Mouse (Mus musculus) right cerebral cortex, postnatal 10 days (tissue): ENCODE measurements at regions not wholly inside any gene's neighbourhood (a gene's known extent, or its start where the extent isn't known, plus 50 kb on each side); places are given as distances from the start of the nearest gene placed in this dataset.

Experiments
- DNase-seq, 2 experiments: peaks; one replicate each; pipeline ENCODE4 v3.0.0; 2021; ENCODE audit warnings: low spot score in 2 of 2

DNA sequence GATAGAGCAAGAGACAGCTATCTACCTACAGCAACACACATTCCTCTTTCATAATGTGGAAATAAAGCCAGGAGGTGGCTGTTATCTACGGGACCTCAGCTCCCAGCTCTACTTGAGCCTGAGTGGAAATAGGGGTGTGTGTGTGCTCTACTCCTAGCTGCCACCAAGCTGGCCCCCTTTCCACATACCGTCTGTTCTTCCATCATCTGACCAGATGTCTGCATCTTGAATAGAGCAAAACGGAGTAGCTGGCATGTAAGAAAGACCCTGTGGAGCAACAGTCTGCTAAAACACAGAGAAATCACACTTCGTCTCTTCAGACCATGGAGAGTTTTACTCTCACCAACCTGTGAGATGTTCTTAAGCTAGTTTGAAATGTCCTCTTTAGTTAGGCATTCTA, 454.9 kb downstream of the 1700129C05Rik start:
- DNase-seq = peak in 1 of 2 experiments; percentile 37

DNA sequence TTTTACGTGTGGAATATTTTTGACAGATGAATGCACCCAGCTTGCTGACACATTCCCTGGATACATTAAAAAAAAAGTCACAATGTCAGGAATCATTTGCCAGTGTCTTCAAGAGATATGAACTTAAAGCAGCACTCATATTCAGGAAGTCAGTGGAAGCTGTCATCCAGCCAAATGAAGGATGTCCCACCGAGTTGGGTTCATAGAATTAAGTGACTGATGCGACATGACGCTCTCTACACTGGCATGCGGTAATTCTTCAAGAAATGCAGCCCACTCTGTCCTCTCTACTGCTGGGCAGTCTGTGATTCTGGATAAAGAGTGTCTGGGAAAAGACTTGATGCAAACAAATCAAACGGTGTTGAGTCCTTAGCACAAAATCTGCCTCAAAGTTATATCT, 463.9 kb downstream of the 1700129C05Rik start:
- DNase-seq = no peak

DNA sequence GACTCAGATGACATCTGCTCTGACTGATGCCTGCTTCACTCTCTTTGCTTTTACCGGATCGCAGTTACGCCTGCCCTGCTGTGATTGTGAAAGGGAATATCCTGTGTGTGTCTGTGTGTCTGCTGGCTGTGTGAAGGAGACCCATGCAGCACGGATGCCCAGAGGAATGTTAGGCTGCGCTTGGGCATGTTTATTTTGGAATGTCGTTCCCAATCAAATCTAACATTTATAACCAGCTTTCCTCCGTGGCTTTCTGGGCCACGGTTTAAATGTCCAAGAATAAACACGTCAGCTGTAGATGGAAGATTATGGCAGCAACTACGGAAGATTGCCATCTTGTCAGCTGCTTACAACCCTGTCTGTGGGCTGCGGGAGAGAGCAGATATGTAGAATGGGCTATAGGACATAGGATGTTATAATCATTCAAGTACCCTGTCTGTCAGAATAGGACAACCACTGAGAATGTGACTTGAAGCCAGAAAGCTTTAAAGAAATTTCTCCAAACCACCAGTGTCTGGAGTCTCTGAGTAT, 464.5 kb downstream of the 1700129C05Rik start:
- no peak for DNase-seq

DNA sequence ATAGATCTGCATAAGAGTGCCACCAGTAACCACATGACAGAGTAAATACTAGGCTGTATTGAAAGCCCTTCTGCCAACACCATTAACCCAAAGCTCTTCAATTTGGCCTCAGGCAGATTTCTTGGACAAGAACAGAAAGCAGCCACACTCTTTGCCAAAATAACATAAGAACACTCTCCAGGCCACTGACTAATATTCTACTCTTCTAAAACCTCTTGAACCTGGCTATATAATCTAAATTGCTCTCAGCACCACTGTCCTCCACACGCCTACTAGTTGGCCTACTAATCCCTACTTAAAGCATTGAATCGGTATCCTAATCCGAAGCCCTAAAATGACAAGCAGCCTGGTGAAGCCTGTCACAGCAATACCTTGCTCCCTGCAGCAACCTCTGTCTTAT, 467.5 kb downstream of the 1700129C05Rik start:
- DNase-seq = no peak

DNA sequence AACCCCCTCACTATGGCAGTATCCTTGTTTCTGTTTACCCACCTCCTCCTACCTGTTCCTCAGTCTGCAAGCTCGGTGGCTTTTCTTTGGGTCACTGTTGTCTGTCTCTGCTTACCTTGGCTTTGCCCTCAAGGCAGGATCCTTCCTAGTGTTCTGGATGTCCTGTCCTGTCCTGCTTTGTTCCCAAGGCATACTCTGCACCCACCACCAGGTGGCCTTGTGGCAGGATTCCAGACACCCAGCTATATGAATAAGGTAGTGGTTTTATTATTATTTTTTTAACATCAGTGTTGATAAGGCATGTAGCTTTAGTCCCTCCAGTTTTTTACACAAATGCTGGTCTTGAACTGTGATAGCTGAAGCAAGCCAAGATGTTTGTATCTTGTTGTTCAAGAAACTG, 478.7 kb downstream of the 1700129C05Rik start:
- DNase-seq = no peak

DNA sequence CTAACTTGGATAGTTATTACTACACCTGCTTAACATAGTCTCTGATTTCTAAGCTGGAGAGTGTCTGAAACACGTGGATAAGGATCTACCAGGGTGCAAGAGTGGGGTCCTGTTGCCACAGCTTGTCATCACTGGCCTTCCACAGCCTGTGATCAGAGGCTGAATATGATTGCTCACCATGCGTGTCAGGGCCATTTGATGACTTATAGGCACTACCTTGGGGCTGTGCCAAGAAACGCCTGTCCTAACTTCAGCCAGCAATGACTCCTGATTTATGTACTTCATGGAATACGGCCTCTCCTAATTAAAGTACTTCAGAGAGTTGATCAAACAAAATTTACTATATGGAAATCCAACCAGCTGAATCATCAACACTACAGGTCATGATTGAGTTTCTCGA, 480.1 kb downstream of the 1700129C05Rik start:
- DNase-seq = no peak

DNA sequence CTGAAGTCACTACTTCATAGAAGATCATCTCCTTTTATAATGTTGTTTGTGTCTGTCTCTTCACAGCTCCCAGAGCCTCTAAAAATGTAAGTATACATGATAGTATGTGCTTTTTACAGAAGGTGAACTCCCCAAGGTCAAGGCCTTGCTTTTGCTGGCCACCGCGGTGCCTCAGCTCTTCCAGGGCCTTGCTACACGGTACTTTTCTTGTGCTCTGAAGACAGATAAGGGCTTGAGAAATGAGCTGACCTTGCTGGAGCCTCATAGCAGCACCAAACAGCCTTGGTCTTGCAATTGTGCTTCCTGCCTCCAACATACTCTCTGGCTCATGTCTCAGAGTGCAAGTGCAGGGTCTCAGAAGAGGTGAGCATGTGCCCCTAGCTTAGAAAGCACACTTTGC, 481.3 kb downstream of the 1700129C05Rik start:
- DNase-seq = no peak

DNA sequence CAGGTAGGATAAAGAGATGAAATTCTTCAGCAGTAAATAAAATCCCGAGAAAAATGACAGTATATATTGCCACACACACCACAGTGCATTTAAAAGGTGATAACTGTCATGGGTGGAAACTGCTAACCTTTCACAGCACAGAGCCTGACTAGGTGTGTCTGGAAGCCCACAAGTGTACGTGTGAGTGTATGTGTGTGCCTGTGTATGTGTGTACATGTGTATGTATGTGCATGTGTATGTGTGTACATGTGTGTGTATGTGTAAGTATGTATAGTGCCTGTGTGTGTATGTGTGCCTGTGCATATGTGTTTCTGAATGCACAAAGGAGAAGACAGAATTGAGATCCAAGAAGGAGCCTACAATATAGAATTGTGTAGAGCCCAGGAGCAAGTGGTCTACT, 485.4 kb downstream of the 1700129C05Rik start:
- DNase-seq = no peak

DNA sequence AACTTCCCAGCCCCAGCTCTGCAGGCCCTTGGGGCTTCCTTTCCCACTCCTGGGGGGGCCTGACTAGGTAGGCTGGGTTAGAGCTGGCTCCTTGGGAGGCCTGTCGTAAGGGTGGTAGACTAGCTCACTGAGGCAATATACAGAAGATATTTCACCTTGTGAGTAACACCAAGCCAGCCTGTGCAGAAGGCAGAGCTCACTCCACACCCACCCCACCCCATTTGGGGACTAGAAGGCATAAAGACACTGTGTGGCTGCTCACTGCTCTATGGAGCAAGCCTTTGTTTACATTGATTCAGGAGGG, 485.8 kb downstream of the 1700129C05Rik start:
- no peak for DNase-seq

DNA sequence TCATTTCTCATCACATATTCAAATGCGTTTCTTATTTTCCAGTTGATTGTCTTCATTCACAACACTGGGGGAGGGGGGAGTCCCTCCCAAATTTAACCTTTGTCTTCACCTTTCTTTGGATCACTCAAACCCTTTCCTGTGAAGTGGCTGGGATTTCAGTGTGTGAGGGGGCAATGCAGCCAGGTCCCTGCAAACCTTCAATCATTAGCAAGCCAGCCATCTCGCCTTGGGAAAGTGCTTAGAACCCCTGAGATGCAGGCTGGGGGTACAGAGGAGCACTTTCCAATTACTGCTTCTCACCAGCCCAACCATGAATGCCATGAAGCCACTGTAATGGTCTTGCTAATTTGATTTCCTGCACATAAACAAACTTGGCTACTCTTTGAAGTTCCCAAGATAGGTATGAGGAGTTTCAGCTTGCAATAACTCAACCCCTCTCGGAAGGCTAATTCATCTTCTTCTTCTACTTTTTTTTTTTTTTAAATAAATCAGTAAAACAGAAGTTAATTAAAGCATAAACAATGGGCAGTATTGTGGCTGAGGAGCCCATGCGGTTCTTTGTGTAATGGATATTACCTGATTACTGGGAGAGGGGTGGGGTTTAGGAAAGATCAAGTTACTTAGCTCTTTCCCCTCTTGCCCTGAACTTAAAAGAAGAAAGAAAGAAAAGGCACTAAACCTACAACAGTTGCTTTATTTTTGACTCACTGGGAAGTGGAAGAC, 486.3 kb downstream of the 1700129C05Rik start:
- DNase-seq = no peak

DNA sequence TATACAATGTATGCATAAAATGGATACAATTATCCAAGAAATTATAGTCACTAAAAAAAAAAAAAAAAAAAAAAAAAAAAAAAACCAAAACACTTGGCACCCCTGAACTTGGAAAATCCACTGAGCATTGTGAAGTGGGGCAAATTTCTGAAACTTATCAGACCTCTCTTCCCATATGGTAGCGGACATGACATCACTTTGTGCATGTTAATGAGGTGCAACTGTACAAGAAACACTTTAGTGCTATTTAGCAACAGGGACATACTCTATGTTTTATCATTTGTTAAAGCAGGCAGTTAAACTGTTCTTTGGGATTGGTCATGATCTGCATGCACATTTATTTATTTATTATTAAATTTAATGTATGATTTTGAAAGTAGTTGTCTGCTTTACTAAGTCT, 489.7 kb downstream of the 1700129C05Rik start:
- DNase-seq = no peak

DNA sequence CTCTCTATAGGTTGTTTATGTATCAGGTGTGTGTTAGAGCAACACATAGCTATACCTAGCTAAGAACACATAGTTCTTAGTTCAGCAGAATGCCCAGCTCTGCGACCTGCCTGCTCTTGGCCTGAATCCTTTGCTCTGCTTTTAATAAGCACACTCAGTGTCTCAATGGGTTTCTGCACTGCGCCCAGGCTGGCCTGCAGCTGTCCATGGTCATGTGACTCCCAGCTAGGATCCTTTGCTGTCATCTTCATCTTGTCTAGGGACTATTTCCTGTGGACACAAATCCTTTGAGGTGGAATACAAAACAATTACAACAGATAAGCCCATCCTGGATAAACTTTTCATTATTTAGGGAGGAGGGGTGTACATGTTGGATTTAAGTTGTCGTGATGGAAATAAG, 490.7 kb downstream of the 1700129C05Rik start:
- DNase-seq = no peak

DNA sequence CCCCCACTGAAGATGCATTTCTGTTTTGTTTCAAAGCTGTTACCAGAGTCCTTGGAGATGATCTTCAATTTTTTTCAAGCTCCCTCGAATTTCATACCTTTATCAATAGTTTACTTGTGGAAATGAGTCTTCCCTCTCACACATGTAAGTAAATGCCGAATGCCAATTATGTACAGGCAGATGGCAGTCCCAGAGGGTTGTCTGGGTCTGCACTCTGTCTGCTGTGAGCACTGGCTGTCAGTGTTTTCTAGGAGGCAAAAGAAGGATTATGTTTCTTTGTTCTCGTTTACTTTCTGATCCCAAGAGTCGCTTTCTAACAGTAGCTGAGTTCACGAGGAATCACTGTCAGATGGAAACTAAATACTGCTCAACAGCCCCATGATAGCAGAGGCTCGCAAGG, 491.5 kb downstream of the 1700129C05Rik start:
- DNase-seq = no peak

DNA sequence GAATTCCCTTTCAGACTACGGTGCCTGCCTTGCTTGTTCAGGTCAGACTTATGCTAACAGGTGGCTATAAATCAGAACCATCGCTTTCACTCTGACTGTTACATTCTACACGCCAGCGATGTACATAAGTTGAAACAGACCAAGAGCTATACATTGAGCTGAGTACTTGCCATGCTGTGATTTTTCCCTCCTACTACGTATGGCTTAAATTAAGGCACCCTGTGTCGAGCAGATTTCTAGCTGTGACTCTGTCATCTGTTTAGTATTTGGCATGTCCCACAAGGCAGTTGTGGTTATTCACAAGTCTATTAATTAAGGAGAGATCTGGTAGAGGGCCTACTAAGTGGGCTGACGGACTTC, 504.4 kb downstream of the 1700129C05Rik start:
- no peak for DNase-seq

DNA sequence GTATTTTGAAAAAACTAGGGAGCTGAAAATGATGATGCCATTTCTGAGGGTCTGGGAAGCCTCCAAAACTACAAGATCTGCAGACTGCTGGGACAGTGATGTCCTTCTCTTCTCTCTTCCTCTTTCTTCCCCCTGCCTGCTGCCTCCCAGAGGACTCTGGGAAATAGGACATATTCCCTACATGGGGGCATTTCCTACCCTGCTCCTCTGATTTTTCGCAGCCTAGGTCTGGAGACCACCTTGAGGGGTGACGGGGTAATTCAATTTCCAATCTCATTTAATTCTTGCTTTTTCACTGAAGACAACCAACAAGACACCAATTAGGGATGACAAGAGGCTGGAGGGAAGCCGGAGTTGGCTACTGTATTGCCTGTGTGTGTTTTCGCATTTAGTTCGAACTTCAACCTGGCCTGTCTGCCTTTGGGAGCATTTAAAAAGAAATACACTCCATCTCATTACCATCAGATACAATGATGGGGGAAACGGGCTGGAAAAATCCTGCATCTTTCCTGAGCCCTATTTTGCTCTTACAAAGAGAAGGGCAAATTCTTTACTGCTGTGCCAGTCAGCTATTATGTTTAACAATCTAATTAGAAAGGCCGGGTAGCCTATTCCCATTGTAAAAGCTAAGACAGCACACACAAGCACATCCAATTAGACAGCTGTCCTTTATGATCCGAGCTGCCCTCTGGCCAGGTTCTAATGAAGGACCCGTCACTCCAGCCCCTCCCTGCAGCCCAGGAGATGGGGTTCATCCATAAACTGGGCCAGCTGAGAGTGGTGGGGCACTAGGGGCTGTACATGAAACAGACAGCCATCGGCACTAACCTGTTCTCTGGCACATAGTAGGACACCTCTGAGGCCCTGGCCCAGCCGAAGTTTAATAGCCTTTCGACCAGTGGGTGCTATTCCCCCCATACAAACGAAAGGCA, 505.0 kb downstream of the 1700129C05Rik start:
- DNase-seq = no peak

DNA sequence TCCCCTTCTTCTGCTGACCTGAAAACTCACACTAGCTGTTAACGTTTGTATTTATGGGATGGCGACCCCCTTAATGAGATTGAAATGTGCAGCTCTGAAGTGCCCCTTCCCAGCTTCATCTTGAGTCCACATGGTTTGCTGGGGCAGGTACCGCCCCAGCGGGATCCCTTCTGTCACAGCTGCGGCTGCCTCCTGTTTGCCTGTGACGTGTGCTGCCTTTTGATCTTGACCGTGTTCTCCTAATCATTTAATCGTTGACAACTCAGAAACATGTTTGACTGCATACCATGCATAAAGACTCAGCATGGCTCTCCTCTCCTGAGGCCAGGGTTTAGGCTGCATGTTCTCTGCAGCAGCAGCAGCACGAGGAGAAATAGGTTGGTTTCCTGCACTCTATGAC, 511.5 kb downstream of the 1700129C05Rik start:
- no peak for DNase-seq

DNA sequence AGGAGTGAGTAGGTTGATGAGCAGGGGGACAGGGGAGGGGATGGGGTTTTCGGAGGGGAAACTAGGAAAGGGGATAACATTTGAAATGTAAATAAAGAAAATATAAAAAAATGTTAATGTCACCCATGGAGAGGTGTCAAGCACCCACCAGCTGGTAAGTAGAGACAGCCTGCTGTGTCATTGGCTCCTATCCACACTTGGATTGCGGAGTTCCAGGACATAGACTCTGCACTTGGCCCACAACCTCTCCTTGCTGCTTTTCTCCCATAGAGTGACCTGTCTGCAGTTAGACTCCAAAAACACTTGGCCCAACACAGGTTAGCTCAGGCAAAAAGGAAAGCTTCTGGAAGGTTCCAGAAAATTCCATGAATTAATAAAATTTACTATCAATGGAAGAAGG, 514.4 kb downstream of the 1700129C05Rik start:
- no peak for DNase-seq

DNA sequence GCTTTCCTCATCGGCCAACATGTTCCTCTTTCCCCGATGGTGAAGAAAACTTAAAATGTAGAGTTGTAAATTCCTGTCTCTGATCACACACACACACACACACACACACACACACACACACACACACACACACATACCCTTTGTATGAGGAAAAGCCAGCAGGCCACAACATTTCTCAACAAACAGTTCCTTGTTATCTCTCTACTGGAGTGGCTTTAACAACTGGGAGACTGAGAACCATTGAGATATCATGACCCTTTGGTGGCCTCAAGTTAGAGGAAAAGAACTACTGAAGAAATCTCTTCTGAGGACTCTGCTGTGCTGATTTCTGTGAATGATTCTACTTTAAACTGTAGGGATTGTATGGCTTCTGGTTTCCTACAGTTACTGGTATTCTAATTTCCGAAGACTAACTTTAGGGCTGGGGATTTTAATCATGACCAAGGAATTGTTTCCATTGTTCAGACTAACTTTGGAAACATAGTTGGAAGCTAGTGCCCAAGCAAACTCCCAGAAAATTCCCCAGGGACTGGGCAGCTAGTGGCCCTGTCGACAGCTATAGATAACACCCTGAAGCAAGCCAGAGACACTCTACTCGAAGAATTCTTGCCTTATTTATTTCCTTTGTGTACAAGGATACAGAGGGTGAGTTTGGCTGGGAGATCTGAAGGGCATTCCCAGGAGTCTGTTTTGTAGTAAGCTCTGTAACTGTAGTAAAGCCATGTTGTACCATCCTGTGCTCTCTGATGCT, 516.0 kb downstream of the 1700129C05Rik start:
- no peak for DNase-seq

DNA sequence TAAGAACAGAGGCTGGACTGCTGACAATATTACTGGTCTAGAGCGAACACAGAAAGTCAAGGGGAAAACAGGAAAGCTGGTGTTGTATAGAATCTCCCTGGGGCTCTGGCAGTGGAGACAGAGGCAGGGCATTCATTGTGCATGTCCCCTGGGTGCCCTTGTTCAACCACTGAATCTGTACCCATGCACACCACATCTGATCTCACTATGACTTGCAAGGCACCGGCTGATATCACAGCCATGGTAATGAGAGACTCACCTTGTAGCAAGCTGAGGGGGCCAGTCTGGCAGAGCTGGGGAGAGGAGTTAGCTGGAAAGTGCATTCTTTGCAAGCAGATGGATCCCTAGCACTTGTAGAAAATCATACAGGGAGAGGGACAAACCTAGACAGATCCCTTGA, 522.5 kb downstream of the 1700129C05Rik start:
- DNase-seq = no peak

DNA sequence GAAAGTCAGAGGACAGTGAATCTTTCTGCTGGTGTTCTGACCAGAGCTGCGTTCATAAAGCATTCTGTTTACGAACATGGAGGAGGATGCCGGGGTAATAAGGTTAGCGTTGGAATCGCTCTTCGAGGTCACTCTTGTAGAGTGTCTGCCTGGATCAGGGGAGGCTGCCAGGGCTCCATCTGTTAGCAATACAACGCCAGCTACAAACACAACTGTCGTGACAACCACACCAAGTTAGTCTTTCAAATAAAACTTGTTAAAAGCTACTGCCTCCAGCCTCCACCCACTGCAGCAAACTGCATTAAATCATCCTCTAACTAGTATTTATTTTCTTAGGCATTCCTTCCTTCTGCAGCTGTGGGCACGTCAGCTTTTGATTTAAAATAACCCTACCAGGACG, 525.0 kb downstream of the 1700129C05Rik start:
- DNase-seq = peak in 1 of 2 experiments; percentile 27

DNA sequence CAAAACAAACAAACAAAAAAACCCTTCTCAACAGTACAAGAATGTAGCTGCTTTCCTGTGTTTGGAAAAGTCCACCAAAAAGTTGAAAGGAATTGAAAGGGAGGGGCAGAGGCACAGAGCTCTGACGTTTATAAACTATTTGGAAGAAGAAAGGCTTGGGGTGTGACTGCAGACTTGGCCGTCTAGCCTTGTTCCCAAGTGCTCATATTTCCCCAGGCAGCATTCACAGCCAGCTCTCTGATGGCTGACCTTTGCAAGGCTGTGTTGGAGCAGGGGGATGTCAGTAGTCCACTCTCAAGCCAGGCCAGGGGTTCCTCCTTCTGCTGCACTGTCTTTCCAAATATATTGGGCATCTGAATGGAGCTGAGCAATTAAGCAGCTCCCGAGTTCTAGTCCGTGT, 534.5 kb downstream of the 1700129C05Rik start:
- no peak for DNase-seq

DNA sequence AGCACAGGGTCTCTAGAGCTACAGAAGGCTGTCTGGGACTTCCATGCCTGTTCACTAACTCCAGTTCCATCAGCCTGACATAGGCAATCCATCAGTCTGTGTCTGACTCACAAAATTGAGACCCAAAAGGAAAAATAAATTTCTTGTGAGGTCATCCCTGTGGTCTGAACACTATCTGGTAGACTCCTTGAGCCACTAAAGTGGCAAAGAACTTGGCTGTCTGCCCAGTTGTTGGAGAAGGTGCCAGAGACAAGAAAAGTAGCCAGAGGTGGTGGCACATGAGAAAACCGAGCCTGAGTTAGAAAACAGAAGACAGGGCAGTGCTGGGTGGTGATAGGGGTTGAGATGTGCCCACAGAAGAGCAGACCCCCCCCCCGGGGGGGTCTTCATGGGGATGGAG, 535.0 kb downstream of the 1700129C05Rik start:
- no peak for DNase-seq
